Mouse (Mus musculus): ENCODE results near the gene Cldn13. TPM values are rescaled to one million over a fixed set of nuclear protein-coding genes. Genes with fewer than 3 reads are reported as not detected.
A peak's percentile ranks its signal among the peaks of the same experiment; 100 is the strongest.

The Cldn13 gene
- polyA plus RNA-seq, 1 experiment from 2014 or later: 0.23 TPM

- DNase-seq (ENCODE audit: low spot score): no peak
- WGBS: 62% methylated on average over 21 of the region's 21 CpGs
- Histone ChIP-seq H3K27me3 (replicated peaks; ENCODE audit: control insufficient read depth, insufficient read depth, low read length) (no peaks in the 10 kb centered on the region), H3K4me3 (ENCODE audit: low read depth, low read length) (no peak overlapping the region), H3K27ac (ENCODE audit: low read depth) (no peak overlapping the region), H3K4me1 (replicated peaks; ENCODE audit: control insufficient read depth, insufficient read depth, low read length) (no peaks in the 10 kb centered on the region), H3K4me2 (ENCODE audit: low read length) (no peak overlapping the region), H3K9ac (ENCODE audit: low read length) (no peak overlapping the region), H3K9me3 (ENCODE audit: control insufficient read depth, low read length) (no peaks in the 10 kb centered on the region), H3K36me3 (ENCODE audit: control insufficient read depth, insufficient read depth, low read length) (no peaks in the 10 kb centered on the region)
- no peak for ATAC-seq (replicated peaks; ENCODE audit: low FRiP score, low TSS enrichment, low read depth)
Measured at GRCm38 (mm10) chr5:134873956-134874879, 41.1 kb downstream of the Cldn13 start.

DNA sequence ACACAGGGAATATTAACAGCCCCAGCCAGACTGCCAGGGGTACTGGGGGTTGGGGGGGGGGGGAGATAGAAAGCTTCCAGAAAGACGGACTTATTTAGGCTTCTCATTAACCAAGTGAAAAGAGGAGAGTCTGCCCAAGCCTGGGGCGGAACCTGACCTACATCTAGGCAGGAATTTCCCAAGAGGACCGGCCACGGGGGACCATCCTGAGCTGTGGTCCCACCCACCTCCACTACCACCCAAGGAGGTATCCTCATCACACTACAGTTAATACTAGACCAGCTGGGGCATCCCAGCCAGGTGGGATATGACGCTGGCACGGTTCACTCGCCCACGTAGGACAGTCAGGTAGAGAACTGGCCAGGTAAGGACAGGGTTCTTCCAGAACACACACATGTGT lies 42.3 kb downstream of the Cldn13 start:
- Histone ChIP-seq H3K27me3 (replicated peaks; ENCODE audit: control insufficient read depth, insufficient read depth, low read length) (no peaks in the 10 kb centered on the region), H3K36me3 (ENCODE audit: control insufficient read depth, insufficient read depth, low read length) (no peaks in the 10 kb centered on the region), H3K9ac (ENCODE audit: low read length) (no peak overlapping the region), H3K4me3 (ENCODE audit: low read depth, low read length) (no peak overlapping the region), H3K9me3 (ENCODE audit: control insufficient read depth, low read length) (no peaks in the 10 kb centered on the region), H3K4me1 (replicated peaks; ENCODE audit: control insufficient read depth, insufficient read depth, low read length) (0 out of 2 replicates have a peak, but pooled peaks cover 1% of the 10 kb centered on the region), H3K27ac (ENCODE audit: low read depth) (no peak overlapping the region), H3K4me2 (ENCODE audit: low read length) (no peak overlapping the region)
- ATAC-seq (replicated peaks; ENCODE audit: low FRiP score, low TSS enrichment, low read depth): no peak
- WGBS: 76% methylated on average over 8 of the region's 8 CpGs
- DNase-seq (ENCODE audit: low spot score): no peak

DNA sequence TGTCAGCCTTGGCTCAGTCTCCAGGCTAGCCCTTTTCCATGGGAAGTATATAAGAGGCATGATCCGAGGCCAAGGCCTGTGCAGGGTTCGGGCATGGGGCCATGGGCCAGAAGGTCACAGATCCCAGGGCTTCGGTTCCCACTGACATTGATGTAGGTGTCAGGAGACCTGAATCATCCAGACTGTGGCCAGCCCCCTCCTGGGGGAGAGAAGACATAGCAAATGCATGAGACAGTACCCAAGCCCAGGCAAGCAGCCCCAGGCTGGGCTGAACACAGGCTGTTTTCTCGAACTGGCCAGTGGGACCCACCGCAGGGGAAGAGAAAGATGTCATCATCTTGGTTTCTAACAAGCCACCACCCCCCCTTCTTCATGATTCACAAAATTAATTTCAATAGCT lies 42.7 kb downstream of the Cldn13 start:
- H3K4me2 ChIP-seq (ENCODE audit: low read length): no peak overlapping the region
- no peak for DNase-seq (ENCODE audit: low spot score)
- H3K9me3 ChIP-seq (ENCODE audit: control insufficient read depth, low read length): no peaks in the 10 kb centered on the region
- no peak overlapping the region for H3K9ac ChIP-seq (ENCODE audit: low read length)
- 66% methylated on average over 5 of the region's 5 CpGs for whole genome bisulfite sequencing
- H3K27ac ChIP-seq (ENCODE audit: low read depth): no peak overlapping the region
- no peaks in the 10 kb centered on the region for H3K27me3 ChIP-seq (replicated peaks; ENCODE audit: control insufficient read depth, insufficient read depth, low read length)
- no peaks in the 10 kb centered on the region for H3K36me3 ChIP-seq (ENCODE audit: control insufficient read depth, insufficient read depth, low read length)
- H3K4me3 ChIP-seq (ENCODE audit: low read depth, low read length): no peak overlapping the region
- no peak for ATAC-seq (replicated peaks; ENCODE audit: low FRiP score, low TSS enrichment, low read depth)
- peaks cover 6% of the 10 kb centered on the region; the same call in 1 of the 2 replicates for H3K4me1 ChIP-seq (replicated peaks; ENCODE audit: control insufficient read depth, insufficient read depth, low read length)

GRCm38 (mm10) chr5:134868506-134868905 lies 46.8 kb downstream of the Cldn13 start:
- 78% methylated on average over 5 of the region's 5 CpGs for WGBS
- no peaks in the 10 kb centered on the region for H3K9me3 ChIP-seq (ENCODE audit: control insufficient read depth, low read length)
- no peaks in the 10 kb centered on the region for H3K36me3 ChIP-seq (ENCODE audit: control insufficient read depth, insufficient read depth, low read length)
- DNase-seq (ENCODE audit: low spot score) (no peak), ATAC-seq (replicated peaks; ENCODE audit: low FRiP score, low TSS enrichment, low read depth) (no peak)
- H3K27me3 ChIP-seq (replicated peaks; ENCODE audit: control insufficient read depth, insufficient read depth, low read length): no peaks in the 10 kb centered on the region
- no peak overlapping the region for H3K27ac ChIP-seq (ENCODE audit: low read depth)
- no peak overlapping the region for H3K4me2 ChIP-seq (ENCODE audit: low read length)
- H3K9ac ChIP-seq (ENCODE audit: low read length): no peak overlapping the region
- no peak overlapping the region for H3K4me3 ChIP-seq (ENCODE audit: low read depth, low read length)
- H3K4me1 ChIP-seq (replicated peaks; ENCODE audit: control insufficient read depth, insufficient read depth, low read length): peaks cover 7% of the 10 kb centered on the region; the same call in 1 of the 2 replicates

GRCm38 (mm10) chr5:134867320-134868144 lies 47.8 kb downstream of the Cldn13 start:
- Histone ChIP-seq H3K9me3 (ENCODE audit: control insufficient read depth, low read length) (no peaks in the 10 kb centered on the region), H3K4me2 (ENCODE audit: low read length) (peak overlapping the region; percentile 30), H3K4me3 (ENCODE audit: low read depth, low read length) (no peak overlapping the region), H3K27ac (ENCODE audit: low read depth) (no peak overlapping the region), H3K27me3 (replicated peaks; ENCODE audit: control insufficient read depth, insufficient read depth, low read length) (no peaks in the 10 kb centered on the region), H3K36me3 (ENCODE audit: control insufficient read depth, insufficient read depth, low read length) (no peaks in the 10 kb centered on the region), H3K9ac (ENCODE audit: low read length) (no peak overlapping the region), H3K4me1 (replicated peaks; ENCODE audit: control insufficient read depth, insufficient read depth, low read length) (peaks cover 7% of the 10 kb centered on the region; the same call in 1 of the 2 replicates)
- 37% methylated on average over 18 of the region's 18 CpGs for WGBS
- ATAC-seq (replicated peaks; ENCODE audit: low FRiP score, low TSS enrichment, low read depth) (no peak), DNase-seq (ENCODE audit: low spot score) (no peak)

DNA sequence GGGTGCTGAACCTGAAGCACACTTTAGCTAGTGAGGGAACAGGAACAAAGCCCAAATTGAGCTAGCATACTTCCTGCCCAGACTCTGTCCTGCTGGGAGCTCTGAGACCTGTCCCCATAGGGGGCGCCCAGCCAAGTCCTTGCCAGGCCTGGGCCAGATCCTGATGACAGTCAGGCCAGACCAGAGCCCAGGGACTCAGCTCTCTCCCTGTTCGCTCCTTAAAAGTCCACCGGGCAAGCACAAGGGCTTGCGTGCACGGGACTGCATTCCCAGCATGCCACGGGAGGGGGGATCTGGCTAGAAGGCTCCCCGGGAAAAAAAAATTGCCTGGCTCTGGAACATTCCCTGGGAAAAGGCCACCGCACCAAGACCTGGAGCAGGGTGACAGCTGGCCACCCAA lies 50.2 kb downstream of the Cldn13 start:
- H3K27ac ChIP-seq (ENCODE audit: low read depth): no peak overlapping the region
- H3K36me3 ChIP-seq (ENCODE audit: control insufficient read depth, insufficient read depth, low read length): no peaks in the 10 kb centered on the region
- no peak for DNase-seq (ENCODE audit: low spot score)

More for the DNA sequence above, 50.2 kb downstream of the Cldn13 start:
- Histone ChIP-seq H3K4me2 (ENCODE audit: low read length) (no peak overlapping the region), H3K4me1 (replicated peaks; ENCODE audit: control insufficient read depth, insufficient read depth, low read length) (peaks cover 7% of the 10 kb centered on the region; the same call in 1 of the 2 replicates), H3K9ac (ENCODE audit: low read length) (no peak overlapping the region), H3K4me3 (ENCODE audit: low read depth, low read length) (no peak overlapping the region), H3K9me3 (ENCODE audit: control insufficient read depth, low read length) (no peaks in the 10 kb centered on the region), H3K27me3 (replicated peaks; ENCODE audit: control insufficient read depth, insufficient read depth, low read length) (no peaks in the 10 kb centered on the region)
- no peak for ATAC-seq (replicated peaks; ENCODE audit: low FRiP score, low TSS enrichment, low read depth)
- WGBS: 55% methylated on average over 8 of the region's 8 CpGs

Other genes with a start within 250 kb of the Cldn13 start
- 4.7 and 5.3 TPM in 2 replicates for gene Limk1, start 226.9 kb downstream of the Cldn13 start, polyA plus RNA-seq (2014; fragmentation: Nextera tagmentation; extraction: Ambion mirVana)
- gene Eln, start 168.2 kb downstream of the Cldn13 start, polyA plus RNA-seq (2014; fragmentation: Nextera tagmentation; extraction: Ambion mirVana): 24.2 and 31.4 TPM in 2 replicates
- not detected in 2 replicates for gene Tmem270, start 8.8 kb downstream of the Cldn13 start, polyA plus RNA-seq (2014; fragmentation: Nextera tagmentation; extraction: Ambion mirVana)
- 22.7 and 24.6 TPM in 2 replicates for gene Mettl27, start 16.8 kb upstream of the Cldn13 start, polyA plus RNA-seq (2014; fragmentation: Nextera tagmentation; extraction: Ambion mirVana)
- 78.1 and 78.3 TPM in 2 replicates for gene Cldn4, start 31.4 kb upstream of the Cldn13 start, polyA plus RNA-seq (2014; fragmentation: Nextera tagmentation; extraction: Ambion mirVana)
- gene Cldn3, start 70.7 kb upstream of the Cldn13 start, polyA plus RNA-seq (2014; fragmentation: Nextera tagmentation; extraction: Ambion mirVana): 113 and 143 TPM in 2 replicates
- gene Abhd11, start 93.6 kb upstream of the Cldn13 start, polyA plus RNA-seq (2014; fragmentation: Nextera tagmentation; extraction: Ambion mirVana): 99.7 and 104 TPM in 2 replicates
- gene Stx1a, start 108.0 kb upstream of the Cldn13 start, polyA plus RNA-seq (2014; fragmentation: Nextera tagmentation; extraction: Ambion mirVana): 15.9 and 20.2 TPM in 2 replicates
- gene Dnajc30, start 148.7 kb upstream of the Cldn13 start, polyA plus RNA-seq (2014; fragmentation: Nextera tagmentation; extraction: Ambion mirVana): 32.5 and 33.3 TPM in 2 replicates
- 98.0 and 107 TPM in 2 replicates for gene Bud23, start 149.4 kb upstream of the Cldn13 start, polyA plus RNA-seq (2014; fragmentation: Nextera tagmentation; extraction: Ambion mirVana)
- gene Vps37d, start 162.7 kb upstream of the Cldn13 start, polyA plus RNA-seq (2014; fragmentation: Nextera tagmentation; extraction: Ambion mirVana): 7.0 and 7.5 TPM in 2 replicates
- 5.2 and 6.4 TPM in 2 replicates for gene Mlxipl, start 174.4 kb upstream of the Cldn13 start, polyA plus RNA-seq (2014; fragmentation: Nextera tagmentation; extraction: Ambion mirVana)
- gene Tbl2, start 234.1 kb upstream of the Cldn13 start, polyA plus RNA-seq (2014; fragmentation: Nextera tagmentation; extraction: Ambion mirVana): 26.2 and 27.8 TPM in 2 replicates

Measured in intestine, embryonic 14.5 days (tissue).